Mouse (Mus musculus): ENCODE results near the gene Nup88.
"Not testable (repeated sequence)": the region's sequence is repeated elsewhere in the genome, so short reads cannot be mapped to it uniquely, and the experiment has no call there.

Nup88 gene

DNA sequence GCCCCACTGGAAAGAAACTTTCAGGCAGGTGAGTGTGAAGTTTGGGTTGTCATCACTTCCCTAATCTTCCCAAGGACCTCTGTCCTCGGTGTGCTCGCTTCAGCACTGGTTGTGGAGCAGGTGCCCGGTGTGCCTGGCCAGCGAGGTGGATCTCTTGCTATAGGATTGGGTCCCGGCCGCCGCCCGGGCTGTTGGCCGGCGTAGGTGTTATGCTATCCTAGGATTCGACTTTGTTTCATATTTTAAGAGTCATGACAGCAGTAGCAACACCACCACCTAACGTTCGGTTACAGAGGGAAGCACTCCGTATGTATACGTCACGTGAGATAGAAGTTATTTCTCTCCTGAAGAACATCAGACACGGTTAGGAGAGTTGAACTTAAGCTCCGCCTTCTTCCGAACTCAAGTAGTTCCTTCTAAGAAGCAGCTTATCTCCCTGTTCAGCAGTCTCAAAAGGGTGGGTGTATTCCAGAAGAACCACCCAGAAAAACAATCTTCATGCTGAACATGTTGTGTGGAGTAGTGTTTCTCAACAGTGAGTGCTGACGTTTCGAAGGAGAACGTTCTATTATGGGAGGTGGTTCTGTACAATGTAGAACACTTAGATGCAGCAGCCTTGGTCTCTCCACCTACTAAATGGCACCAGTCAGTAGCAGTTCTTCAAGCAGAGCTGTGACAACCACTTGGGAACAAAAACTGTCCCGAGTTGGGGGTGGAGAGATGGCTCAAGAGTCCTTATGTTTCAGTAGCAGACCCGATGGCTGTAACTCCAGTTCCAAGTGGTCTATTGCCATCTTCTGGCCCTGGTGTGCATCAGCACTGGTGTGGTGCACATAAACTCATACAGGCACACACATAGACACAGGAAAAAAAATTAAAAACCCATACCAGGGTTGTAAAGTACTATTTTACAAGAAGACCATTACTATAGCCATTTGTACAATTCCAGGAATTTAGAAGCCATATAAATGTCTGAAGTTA lies 1.1 kb upstream of the Nup88 start:
- DNase-seq (ENCODE audit: low read depth, low spot score) = no peak

DNA sequence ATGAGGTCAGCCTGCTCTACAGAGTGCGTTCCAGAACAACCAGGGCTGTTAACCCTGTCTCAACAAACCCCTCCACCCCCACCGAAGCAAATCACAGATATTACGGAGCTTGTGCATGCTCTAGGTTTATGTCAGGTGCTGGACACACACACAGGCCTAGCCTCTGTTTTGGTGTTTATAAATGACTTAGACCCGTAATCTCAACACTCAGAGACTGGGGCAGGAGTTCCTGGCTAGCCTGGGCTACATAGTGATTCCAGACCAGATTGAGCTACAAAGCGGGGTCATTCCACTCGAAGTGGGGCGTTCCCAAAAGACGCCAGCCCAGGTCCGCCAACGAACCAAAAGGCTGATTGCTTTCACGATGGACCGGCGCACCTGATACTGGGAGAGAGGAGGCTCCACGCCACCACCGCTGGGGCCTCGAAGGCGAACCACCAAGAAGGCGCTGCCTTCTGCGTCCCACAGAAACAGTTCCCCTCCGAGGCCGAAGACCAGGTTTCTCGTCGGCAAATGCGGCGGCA lies 440 bp downstream of the Nup88 start:
- DNase-seq (ENCODE audit: low read depth, low spot score) = peak; percentile 35

DNA sequence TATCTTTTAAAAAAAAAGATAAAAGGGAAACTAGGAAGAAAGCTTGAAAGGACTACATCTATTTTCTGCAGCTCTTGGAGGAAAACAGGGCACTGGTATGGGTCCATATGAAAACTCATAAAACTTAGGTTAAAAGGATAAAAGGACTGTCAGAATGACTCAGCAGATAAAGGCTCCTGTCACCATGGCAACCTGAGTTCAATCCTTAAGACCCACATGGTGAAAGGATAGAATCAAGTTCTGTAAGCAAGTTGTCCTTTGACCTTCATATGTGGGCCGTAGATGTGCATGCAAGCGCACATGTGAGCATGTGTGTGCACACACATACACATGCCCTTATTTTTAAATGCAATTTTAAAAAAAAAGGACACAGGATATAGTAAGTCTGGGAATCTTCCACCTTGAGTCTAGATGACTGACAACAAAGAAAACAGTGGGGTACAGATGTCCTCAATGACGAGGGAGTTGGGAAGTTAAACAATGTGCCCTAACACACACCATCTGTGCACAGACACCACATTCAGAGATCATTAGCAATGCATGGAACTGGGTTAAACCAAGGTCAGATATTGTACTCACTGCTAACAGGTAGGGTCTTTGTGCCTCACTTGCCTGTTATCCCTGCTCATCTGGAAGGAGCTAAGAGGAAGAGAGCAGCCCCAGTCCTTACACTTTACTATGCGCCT lies 5.4 kb downstream of the Nup88 start:
- DNase-seq (ENCODE audit: low read depth, low spot score) = no peak

DNA sequence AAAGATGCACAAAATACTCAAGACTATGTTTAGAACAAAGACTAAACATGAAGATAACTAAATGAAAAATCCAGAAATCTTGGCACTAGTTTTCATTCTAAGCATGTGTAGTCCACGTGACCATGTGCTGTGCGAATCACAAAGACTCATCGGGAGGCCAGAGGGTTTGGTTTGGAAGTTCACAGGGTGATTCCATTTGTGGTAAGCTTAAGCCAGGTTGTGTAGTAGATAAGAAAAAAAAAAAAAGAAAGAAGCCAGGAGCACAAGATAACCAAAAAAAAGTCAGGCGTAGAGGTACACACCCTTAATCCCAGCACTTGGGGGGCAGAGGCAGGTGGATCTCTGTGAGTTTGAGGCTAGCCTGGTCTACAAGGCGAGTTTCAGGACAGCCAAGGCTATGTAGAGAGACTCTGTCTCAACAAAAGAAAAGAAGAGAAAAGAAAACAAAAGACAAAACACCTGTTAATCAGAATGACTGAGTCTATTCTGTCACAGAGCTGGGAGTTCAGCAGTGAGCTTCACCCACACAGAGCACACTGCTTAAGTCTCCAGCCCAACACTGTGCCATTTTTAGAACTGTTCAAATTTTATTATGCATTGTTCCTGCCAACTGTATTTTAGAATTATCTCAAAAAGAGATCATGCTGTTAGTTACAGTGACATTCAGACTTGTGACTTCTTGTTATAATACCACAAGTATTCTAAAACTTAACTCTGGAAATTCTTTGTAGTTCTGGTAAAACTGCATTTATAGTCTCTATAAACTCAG lies 8.8 kb downstream of the Nup88 start:
- no peak for DNase-seq (ENCODE audit: low read depth, low spot score)

DNA sequence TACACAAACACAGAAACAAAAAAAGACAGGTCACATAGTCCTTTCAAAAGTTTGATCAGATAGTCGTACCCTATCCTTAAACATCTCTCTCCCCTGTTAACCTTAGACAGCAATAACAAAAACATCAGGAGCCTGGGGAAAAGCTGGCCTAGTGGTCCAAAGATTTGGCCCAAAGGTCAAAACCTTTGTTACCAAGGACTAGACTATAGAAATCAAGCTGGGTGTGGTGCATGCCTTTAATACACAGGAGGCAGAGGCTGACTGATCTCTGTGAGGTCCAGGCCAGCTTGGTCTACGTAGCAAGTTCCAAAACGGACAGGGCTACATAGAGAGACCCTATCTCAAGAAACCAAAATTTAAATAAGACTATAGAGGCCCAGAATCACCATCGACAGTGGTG lies 15.1 kb downstream of the Nup88 start:
- DNase-seq (ENCODE audit: low read depth, low spot score) = no peak

DNA sequence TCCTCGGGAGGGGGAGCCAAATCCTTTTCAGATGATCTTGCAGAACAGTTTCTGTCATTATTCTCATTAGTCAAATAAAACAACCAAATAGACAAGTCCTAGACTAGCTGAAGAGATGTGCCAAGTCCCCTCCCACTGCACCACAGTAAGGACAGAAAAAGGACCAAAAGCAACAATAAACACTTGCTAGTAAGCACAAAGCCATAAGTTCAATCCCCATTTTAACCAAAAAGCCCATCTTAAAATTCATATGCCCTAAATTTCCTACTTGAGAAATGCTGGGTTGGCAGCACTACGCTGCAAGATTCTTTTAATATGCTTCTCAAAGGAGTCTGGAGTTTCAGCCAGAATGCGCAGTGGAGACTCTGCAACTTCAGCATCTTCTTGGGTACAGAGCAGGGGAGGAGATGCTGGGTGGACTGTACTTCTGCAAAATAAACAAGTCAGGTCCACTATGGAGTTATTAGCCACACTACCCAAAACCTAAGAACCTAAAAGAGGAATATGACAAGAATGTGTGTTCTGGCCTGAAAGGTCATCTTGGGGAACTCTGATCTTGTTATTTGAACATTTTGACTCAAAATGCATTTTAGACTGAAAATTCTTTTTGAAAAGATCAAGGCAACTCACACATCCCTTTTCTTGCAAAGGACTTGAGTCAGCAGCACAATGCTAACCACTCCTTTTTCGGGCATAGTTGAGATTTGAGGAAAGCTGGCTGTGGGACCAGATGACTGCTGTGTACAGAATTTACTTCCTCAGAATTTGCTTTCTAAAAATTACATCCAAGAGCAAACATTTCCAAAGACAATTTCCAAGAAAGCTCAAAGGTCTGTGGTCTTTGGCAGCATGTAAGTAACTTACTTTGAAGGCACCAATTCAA lies 24.6 kb downstream of the Nup88 start:
- no peak for DNase-seq (ENCODE audit: low read depth, low spot score)

DNA sequence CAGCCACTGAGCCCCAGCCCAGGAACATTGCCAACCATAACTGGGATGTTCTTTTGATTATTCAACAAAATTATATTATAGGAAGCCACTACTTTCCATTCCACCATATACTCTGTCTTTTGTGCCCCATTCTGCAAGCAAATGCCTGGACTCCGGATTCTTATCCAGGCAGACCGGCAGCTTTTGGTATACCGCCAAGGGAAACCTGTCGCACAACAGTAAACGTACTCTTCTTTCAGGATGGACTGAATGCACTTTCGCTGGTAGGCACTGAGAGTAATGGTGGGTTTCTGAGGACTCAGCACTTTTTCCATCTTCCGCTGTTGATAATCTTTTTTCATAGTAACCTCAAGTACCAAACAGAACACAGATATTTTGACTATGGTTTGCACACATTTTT lies 26.1 kb downstream of the Nup88 start:
- DNase-seq (ENCODE audit: low read depth, low spot score) = no peak

DNA sequence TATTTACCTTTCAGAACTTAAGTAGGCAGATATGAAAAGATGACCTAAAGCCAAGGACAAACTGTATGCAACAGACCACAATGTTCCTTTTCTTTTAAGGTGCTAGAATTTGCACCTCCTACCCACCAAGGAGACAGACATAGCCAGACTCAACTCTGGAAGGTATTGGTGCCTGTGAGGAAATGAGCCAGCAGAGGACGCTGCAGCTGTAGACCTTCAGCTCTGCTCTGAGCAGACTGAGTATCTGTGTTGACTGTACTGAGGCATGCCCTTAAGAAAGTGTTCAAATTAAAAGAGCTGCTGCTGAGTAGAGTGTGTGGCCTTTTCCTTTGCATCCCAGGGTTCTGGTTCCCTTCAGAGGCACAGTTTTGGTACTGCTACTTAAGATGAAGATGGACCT lies 27.2 kb downstream of the Nup88 start:
- no peak for DNase-seq (ENCODE audit: low read depth, low spot score)

DNA sequence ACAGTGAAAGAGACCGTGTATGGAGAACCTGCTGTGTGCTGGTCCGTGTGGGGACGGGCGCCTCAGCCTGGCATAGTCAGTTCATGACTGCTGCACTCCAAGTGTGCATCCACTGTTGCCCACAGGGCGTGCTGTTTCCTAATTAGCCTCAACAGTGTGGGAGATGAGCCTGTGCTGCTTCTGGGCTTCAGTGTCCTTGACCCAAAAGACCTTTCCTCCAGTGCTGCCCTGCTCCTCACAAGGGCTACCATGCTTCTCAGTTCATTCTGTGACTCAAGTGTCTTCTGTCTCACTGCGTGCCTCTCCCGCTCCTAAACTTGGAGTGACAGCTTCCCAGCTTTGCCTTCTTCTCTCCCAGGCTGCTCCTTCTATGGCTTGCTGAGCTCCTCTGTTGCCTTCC lies 34.5 kb downstream of the Nup88 start:
- DNase-seq (ENCODE audit: low read depth, low spot score) = no peak

DNA sequence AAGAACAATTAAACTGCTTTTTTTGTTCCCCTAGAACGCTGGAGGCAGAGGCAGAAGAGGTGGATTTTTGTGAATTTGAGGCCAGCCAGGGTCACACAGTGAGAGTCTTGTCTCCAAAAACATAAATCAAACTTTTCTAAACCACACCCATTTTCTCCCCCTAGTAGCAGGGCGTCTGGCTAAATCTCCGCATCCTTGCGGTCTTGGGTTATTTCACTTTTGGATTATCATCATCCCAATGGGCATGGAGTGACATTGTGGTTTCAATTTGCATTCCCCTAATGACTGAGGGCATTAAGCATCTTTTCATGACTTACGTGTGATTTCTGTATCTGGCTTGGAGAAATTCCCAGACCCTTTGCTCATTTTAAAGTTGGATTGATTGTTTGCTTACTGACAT lies 38.3 kb downstream of the Nup88 start:
- no peak for DNase-seq (ENCODE audit: low read depth, low spot score)

DNA sequence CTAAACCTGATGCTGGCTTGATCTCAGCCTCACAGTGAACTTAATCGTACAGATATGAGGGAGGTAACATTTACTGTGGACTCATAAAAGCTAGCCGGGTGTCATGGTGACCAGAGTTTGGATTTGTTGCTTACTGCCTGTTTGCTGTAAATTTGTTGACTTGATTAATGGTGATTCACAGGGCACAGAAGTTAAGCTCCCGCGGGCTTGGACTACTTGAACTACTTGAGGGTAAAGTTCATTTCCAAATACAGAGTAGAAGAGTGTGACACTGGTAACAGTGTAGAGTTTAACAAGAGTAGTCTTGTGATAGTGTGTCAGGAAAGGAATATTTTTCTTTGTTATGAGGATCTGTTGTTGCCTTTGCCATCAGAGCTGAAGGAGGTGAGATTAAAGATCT lies 50.2 kb downstream of the Nup88 start:
- no peak for DNase-seq (ENCODE audit: low read depth, low spot score)

DNA sequence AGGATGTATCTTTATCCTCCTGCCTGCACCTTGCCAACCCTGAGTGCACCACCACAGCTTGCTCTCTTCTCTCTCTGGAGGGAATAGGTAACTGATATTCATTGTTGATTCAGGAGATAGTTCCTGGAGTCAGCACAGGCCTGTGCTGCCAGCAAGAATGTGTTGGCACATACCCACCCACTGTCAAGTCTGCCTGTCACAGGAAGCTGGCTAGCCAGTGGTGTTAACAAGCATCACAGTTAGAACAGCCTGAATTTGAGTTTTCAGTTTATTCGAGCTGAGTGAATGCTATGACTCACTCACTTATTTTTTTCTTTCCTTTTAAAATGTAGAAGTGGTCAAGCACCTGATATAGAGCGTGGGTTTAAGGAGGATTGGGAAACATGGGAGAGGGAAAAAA lies 51.9 kb downstream of the Nup88 start:
- DNase-seq (ENCODE audit: low read depth, low spot score) = no peak

DNA sequence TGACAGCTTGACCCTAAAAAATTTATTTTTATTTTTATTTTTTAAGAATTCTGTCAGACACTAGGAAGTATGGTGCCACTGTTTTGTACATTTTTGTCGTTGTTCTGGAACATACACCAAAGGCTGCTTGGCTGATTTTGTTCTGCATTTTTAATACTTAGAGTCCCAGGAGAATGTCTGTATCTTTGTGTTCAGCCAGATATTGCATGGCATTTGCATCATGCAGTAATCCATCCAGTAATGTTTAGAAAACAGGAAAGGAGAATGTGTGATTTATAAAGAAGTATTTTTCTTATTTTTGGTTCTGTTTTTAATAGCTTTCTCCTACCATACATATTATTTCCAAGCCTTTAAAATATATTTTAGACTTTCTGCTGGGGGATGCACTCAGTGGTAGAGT lies 57.9 kb downstream of the Nup88 start:
- no peak for DNase-seq (ENCODE audit: low read depth, low spot score)

DNA sequence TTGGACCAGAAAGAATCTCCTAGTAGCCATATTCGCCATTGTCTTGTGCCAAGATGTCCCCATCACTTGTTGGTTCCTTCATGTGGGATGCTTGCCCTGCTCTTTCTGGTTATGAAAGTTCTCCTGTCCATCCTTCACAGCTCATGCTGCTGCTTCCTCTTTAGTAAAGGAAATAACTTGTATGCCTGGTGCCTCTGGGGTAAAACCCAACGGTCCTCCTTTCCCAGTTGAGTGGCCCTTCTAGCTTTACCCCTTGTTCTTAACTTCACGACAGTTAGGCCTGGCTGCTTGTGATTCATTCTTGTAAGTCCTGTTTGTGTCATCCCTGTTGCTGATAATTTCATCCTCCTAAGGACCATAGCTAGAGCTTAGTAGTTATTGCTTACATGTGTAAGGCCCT lies 58.5 kb downstream of the Nup88 start:
- no peak for DNase-seq (ENCODE audit: low read depth, low spot score)

DNA sequence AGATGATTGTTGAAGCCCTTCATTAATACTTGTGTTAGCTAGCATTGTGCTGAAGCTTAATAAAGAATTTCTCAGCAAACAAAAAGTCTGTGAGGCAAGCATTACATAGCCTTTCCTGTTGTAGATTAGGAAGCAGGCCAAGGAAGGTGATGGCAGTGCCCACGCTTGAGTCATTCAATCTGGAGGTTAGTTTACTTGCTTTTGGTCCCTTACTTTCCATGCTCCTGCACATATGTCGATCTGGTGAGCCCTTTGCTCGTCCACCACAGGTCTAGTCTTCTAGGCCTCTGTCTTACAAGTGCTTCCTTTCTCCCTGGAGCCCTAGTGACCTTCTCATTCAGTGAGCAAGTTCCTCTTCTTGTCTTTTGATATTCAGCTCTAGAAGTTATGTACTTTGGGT lies 63.1 kb downstream of the Nup88 start:
- DNase-seq (ENCODE audit: low read depth, low spot score) = no peak

DNA sequence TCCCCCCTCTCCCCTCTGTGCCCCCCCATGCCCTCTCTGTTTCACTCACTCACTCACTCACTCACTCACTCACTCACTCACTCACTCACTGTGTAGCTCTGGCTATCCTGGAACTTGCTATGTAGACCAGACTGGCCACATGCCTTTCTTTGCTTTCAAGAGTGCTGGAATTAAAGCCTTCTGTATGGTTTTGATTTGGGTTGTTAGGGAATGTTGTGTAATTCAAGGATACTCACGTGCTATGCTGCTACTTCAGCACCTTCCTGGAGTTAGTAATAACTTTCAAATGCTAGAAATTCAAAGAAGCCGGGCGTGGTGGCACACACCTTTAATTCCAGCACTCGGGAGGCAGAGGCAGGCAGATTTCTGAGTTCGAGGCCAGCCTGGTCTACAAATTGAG lies 71.6 kb downstream of the Nup88 start:
- DNase-seq (ENCODE audit: low read depth, low spot score) = not testable (repeated sequence)

DNA sequence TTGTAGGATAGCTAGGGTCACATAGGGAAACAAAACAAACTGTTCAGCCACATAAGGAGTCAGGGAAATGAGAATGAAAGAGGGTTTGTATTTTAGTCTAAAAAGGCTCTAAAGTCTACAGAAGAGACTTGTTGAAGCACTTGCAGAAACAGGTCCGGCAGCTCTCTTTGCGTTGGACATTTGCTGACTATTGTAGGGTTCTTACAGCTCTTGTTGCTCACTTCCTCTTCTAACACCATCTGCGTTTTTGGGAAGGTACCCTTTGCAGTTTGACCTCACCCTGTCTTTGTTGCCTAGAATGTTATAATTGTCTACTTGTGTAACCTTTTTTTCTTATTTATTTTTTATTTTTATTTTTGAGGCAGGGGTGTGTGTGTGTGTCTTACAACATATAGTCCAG lies 72.1 kb downstream of the Nup88 start:
- no peak for DNase-seq (ENCODE audit: low read depth, low spot score)

Data from mesoderm, embryonic 11.5 days (tissue).